Mouse (Mus musculus): Measurements from ENCODE around the gene Hint3.

GRCm38 (mm10) chr10:30566364-30566763 lies 63.1 kb downstream of the Hint3 start:
- no peak for TF ChIP-seq CTCF (IDR thresholded peaks at IDR 0.05)
- no peak for TF ChIP-seq EP300 (IDR thresholded peaks at IDR 0.05)
